Mouse (Mus musculus) layer of hippocampus, postnatal 25 days (tissue): Measurements from ENCODE around the gene Gm2163. TPM values are rescaled to one million over a fixed set of nuclear protein-coding genes. Genes with fewer than 3 reads are reported as not detected.
"Not testable (repeated sequence)": the region's sequence is repeated elsewhere in the genome, so short reads cannot be mapped to it uniquely, and the experiment has no call there.

Experiments
- DNase-seq, 2 experiments: peaks; one replicate each; pipeline ENCODE4 v3.0.0; 2022; ENCODE audit warnings: mixed read lengths in 2 of 2, low spot score in 1 of 2; ENCODE audit errors: extremely low spot score in 1 of 2
- total RNA-seq, 2 experiments: library from RNA; stranded (reverse); gene quantifications; 2 replicates each; pipeline ENCODE4 v1.2.3; 2021

The Gm2163 gene
- 1 to 10 TPM; 2.1 to 2.8 TPM for total RNA-seq

DNA sequence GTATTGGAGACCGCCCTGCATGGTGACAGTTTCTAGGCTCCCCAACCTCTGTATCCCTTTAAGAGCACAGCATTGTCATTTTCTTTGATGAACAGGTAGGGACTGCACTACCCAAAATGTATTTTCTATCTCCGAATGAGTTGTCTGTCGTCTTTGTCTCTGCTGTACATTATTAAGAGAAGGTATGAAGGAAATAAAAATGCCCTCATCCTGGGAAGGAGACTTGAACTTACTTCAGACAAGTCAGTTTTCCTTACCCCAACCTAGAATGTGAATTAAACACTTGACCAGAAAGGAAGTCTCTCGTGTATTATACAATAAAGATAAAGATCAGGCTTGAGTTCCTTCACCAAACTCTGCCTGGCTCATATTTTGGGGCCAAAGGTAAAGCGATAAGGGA is at the start of gene Gm2163:
Gene Gm2163, plus strand, starts transcription at position 301 of the 400 bp plus-strand sequence.
- not testable (repeated sequence) for DNase-seq

DNA sequence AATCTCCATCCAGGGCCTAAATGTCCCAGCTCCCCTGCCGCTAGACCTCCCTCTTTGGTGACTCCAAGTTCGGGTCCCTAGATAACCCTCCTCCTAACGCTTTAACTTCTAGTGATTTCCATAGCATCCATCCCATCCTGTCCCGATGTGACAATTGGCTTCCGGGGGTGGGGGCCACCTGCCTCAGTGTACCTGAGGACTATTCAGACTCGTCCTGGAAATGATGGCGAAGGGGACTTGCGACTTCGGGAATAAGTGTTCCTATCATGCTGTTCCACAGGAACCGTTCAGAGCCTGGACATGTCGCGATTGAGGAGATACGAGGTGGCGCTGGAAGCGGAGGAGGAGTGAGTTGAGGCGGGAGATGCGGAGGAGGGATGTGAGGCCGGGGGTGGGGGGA is 27.5 kb upstream of the Gm2163 start, which contains the start of gene Gm21586:
Gene Gm21586, plus strand, starts transcription at position 301 of the 400 bp plus-strand sequence.
- not testable (repeated sequence) for DNase-seq

DNA sequence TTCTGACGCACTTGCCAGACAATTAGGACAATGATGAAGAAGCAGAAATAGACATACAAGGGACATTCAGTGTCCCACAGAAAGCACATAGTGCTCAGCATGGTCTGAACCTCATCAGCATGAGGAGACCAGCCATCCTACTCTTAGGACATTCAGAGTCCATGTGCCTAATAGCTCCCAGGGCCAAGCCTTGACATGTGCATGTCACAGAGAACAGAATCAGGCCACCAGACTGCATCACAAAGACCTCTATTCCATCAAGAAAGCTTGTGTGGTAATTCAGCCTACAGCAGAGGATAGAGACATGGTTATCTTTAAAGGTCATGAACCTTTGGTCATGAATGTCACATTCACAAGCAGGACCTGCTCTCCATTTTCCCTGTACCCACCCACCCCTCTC is 61.5 kb downstream of the Gm2163 start, which contains the start of gene Fam205a2:
Gene Fam205a2, minus strand, starts transcription at position 101 of the 400 bp plus-strand sequence.
- DNase-seq, result not testable (repeated sequence)

DNA sequence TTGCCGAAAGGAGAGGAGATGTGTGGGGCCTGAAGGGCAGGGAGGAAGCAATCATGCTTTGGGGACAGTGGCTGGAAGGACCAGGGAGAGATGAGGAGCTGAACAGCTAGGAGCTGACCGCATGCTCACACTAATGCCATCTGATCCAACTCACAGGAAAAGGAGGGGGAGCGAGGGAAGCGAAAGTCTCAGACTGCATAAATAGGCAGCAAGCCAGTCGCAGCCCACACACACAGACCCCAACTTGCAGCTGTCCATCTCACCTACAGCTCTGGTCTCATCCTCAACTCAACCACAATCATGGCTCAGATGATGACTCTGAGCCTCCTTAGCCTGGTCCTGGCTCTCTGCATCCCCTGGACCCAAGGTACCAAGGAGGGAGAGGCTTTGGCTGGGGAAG is 145.3 kb downstream of the Gm2163 start, which contains the start of gene Gm10591:
Gene Gm10591, plus strand, starts transcription at position 301 of the 400 bp plus-strand sequence.
- not testable (repeated sequence) for DNase-seq

DNA sequence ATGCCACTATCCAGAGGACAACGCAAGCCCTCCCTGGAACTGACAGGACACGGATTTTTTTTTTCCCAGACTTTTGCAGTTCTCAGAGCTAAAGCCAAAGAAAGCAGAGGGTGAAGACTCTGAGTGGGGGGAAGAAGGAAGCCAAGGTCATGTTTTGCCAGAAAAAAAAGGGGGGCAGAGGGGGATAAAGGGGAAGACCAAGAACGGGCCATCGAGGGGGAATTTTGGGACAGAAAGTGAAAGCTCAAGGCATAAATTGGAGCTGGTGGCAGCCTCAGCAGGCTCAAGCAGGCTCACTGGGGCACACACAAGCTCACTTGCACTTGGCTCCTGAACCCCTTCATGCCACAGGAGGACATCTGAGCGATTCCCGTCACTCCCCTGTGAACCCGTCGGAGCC is 162.9 kb downstream of the Gm2163 start, which contains the start of gene Gm2564:
Gene Gm2564, plus strand, starts transcription at position 301 of the 400 bp plus-strand sequence.
- DNase-seq, result not testable (repeated sequence)

Other genes with a start within 250 kb of the Gm2163 start
- 1 to 10 TPM; 5.0 to 8.3 TPM for gene Gm10600, start 226.1 kb upstream of the Gm2163 start, total RNA-seq
- gene Ccl21b, start 211.0 kb upstream of the Gm2163 start, total RNA-seq, result not detected
- not detected for gene Gm21953, start 172.5 kb upstream of the Gm2163 start, total RNA-seq
- gene Fam205a3, start 148.4 kb upstream of the Gm2163 start, total RNA-seq, result under 1 TPM in 1 of 2 experiments, not detected in 1; 0.52 TPM
- gene Gm21586, start 27.4 kb upstream of the Gm2163 start, total RNA-seq, result not detected
- gene Fam205a2, start 61.4 kb downstream of the Gm2163 start, total RNA-seq, result under 1 TPM in 1 of 2 experiments, not detected in 1; 0.52 TPM
- not detected for gene Gm10591, start 145.4 kb downstream of the Gm2163 start, total RNA-seq
- gene Gm2564, start 163.0 kb downstream of the Gm2163 start, total RNA-seq, result 10 to 100 TPM; 12.3 to 13.7 TPM
- gene Ccl27b, start 188.5 kb downstream of the Gm2163 start, total RNA-seq, result 1 to 10 TPM in 1 of 2 experiments, not detected in 1; 6.1 TPM
- gene Il11ra2, start 195.1 kb downstream of the Gm2163 start, total RNA-seq, result under 1 TPM in 1 of 2 experiments, not detected in 1; 0.47 TPM